Mouse (Mus musculus) 3134 (cell line): ENCODE results near the gene Sema3a.
A peak's percentile ranks its signal among the peaks of the same experiment; 100 is the strongest.

Experiments
- DNase-seq: peaks from one replicate; pipeline ENCODE4 v3.0.0-alpha.2; 2011; ENCODE audit warnings: low spot score; ENCODE audit not compliant: insufficient read length; ENCODE audit errors: extremely low read depth

Sema3a gene

DNA sequence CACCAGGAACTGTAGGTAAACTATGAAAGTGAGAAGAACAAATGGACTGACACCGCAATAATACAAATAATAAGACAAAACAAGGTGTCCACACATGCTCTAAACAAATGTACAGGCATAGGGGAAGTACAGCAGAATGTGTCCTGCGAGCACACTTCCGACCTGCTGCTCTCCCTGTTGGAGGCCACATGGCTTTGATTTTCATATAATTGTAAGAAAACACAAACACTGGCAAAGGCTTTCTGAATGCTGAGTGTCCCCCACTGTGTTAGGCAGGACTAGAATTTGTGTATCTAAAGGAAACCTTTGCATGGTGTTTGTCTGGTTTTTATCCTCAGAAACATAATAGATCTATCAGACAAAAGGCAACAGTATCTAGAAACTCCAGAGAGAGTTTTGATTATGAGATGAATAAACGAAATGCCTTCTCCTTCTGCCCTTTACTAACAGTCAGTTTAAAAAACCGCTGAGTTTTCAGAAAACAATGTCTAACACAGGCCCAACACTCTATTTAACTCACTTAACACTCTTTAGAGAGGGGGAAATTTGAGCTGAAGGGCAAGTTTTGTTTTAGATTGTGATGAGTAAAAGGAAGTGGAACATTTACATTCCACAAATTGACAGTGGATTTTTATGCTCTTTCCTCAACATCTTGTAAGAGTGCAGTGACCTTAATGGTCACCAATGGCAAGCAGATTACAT, 193.7 kb downstream of the Sema3a start:
- no peak for DNase-seq

DNA sequence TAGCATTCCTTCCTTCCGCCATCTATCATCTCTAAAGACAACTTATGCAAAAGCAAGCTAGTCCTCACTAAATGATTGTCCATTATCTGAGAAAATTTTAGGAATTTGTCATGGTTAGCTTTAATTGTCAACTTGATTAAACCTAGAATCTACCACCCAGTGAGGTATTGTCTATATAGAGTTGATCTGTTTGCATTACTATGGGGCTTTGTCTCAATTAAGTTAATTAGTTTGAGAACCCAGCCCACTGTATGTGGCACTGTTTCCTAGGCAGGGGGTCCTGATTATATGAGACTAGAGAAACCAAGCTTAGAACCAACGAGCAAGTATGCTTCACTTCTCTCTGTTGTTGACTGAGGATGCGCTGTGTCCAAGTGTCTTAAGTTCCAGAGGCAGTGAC, 194.9 kb downstream of the Sema3a start:
- no peak for DNase-seq

DNA sequence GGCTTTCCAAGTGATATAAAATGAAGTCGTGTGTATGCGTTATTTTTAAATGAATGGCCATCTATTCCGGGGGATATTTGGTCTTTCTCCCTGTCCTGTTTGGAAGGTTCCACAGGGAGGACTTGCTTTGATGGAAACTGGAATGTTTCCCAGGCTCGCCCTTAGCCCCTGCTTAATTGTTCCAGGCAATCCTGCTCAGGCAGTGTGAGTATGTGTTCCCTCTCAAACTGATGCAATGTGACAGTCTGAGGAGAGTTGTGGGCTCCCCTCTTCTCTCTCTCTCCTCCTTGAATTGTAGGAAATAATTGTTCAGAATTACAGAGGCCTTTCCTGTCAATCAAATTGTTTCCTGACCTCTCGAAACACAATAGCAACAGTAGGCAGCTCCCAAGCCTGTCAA, 202.1 kb downstream of the Sema3a start:
- DNase-seq = no peak

DNA sequence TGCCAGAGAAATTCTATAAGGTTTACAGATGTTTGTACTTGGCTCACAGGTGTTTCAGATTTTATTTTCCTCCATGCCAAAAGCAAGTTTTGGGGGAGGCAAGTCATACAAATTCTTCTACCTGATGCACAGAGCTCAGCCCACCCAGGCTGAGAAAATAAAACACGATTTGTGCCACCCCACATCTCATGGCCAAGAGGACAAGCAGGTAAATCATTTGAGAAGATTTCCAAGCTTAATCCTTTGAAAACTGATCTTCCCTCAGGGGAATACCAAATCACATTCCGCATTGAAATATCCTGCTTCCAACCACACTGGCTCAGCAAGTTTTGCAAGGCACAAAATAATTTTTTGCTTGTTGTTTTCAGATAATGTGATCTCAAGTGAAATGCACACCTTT, 206.2 kb downstream of the Sema3a start:
- no peak for DNase-seq

DNA sequence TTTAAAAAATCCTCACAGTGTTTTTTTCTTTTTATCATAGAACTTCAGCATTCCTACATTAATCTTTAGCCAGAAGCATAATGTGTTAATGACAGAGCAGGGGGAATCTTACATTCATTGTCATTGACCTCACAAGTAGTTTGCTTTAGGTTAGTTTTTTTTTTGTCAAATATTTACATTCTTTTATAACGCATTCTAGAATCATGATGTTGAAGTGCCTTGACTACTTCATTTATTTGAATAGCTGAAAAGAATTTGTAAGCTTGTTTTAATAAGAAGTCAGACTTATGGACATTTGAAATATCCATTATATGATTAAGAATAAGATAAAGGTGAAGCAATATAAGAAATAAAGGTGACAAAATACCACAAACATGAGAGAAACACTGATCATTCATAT, 212.5 kb downstream of the Sema3a start:
- DNase-seq = no peak

DNA sequence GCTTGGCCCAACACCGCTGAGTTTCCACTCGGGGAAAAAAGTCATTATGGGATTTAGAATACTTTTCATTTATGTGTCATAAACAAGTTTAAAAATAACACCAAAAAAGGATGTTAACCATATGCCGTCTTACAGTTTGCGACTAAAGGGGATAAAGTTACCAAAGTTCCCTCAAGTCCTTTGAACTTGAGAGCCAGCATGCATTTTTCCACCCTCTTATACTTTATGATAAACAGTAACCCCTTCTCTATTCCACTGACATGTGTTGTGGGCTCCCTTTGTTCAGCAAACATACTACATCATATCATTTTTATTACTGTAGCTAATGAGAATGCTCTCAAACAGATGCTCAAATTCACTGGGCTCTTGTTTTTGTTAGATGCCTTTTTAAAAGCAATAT, 221.9 kb downstream of the Sema3a start:
- DNase-seq = no peak

DNA sequence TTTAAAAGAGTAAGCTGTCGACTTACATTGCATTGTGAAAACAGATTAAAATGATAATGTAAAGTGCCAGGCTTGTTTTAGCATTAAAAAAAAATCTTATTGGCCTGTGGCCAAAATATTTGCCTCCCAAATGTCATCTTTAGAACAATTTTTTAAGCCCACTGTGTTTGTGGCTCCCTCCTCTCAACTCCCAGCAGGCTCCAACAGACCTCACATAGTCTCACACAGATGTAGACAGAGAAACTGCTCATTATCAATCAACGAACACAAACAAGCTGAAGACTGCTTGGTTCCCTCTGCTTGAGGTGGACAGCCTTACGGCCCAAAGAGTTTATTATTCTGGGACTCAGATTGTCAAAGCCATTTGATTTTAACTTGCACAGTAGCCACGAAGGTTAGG, 226.4 kb downstream of the Sema3a start:
- DNase-seq = no peak

DNA sequence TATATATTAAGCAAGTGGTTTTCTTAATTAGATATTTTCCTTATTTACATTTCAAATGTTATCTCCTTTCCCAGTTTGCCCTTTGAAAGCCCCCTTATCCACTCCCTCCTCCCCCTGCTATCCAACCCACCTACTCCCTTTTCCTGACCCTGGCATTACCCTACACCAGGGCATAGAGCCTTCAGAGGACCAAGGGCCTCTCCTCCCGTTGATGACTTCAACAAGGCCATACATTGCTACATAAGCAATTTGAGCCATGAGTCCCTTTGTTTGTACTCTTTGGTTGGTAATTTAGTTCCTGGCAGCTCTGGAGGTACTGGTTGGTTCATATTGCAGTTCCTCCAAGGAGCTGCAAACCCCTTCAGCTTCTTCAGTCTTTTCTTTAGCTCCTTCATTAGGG, 227.8 kb downstream of the Sema3a start:
- no peak for DNase-seq

DNA sequence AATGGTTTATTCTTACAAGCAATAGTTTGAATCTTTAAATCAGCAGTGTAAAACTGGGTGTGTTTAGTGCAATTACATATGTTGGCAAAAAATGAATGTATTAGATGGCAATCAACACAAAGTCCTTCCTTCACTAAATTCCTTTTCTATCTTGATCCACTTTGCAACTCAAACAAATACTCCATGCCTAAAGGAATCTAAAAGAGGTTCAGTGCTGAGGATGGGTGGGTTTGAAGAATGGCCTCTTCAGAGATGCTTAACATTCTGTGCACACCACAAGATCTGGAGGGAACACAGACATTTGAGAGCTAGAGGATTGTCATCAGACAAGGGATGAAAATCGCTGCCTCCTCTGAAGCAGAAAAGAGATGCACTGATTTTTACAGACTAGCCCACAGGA, 228.3 kb downstream of the Sema3a start:
- no peak for DNase-seq

DNA sequence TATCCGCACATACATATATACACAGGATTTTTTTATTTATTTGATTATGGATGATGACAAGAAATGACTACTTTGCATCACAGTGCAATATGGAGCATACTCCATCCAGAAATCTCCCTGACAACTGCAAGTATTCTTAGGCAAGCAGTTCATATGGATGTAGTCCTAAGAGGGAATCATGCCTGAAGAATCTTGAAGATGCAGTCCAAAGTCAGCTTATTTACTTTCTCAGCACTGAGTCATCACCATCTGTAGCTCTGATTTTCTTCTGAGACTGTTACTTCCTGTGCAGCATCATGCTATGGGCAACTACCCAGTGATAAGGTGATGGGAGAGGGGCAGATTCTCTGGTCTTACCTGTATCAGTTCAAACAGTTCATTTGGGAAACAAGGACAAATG, 229.7 kb downstream of the Sema3a start:
- peak; percentile 9 for DNase-seq

DNA sequence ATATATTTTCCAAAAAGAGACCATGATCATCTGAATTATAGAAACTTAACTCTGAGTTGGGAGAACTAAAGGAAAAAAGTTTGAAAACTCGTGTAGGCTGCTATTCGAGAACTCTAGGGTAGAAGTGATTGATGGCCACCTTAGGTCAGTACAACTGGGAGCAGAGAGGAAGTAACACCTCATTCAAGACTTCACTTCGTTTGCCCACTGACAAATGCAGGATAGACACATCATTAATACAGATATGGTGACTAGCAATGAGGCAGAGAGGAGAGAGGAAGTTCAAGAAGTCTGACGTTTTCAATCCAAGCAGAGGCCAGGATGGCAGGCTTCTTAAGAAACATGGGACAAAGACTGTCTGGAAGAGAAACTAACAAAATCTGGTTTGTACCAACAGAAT, 233.6 kb downstream of the Sema3a start:
- no peak for DNase-seq

DNA sequence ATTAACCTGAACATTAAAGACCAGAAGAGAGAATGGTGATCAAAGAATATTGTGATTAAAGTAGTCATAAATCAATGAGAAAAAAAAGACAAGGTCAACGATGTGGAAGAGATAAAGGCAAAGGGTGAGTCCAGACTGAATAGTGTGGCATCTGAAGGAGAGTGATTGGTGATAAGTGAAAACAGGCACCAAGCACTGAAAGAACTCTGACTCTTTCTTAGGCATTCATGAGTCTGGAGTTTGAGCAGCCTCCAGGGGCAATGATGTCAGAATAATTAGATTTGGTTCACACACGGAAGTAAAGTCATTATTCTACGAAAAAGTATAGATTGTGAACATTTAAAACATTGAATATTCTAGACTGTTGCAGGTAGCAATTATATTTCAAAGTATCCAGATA, 235.5 kb downstream of the Sema3a start:
- no peak for DNase-seq

DNA sequence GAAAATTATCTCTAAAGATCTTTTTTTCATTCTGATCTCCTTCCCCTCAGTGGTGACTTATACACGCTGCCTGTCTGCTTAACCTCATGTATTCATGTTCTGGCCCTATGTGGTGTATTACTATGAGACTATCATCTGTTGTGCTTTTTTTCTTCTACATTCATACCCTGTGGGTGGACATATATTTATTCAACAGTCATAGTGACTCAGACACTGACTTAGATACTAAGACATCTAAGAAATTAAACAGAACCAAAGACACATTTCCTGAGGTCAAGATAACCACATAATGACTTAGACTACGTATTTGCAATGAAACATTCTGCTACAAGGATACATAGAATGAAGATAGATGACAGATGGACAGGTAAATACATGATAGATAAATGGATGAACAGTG, 239.9 kb downstream of the Sema3a start:
- DNase-seq = no peak

DNA sequence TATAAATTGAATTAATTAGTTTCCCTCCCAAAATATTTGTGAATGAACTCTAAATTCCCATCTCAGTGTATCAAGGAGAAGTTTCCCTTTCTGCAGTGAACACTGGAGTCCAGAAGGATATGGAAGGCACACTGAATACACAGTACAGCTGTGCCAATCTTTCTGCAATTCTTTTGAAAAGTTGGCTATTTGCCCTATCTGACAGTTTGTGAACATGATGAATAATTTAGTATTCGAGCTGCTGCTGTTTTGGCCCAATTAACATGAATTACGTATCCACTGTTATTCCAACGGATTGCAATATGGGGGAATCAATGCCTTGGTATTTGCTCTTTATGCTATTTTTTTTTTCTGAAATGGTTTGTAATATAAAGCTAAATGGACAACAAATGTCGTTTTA, 254.0 kb downstream of the Sema3a start:
- DNase-seq = no peak

DNA sequence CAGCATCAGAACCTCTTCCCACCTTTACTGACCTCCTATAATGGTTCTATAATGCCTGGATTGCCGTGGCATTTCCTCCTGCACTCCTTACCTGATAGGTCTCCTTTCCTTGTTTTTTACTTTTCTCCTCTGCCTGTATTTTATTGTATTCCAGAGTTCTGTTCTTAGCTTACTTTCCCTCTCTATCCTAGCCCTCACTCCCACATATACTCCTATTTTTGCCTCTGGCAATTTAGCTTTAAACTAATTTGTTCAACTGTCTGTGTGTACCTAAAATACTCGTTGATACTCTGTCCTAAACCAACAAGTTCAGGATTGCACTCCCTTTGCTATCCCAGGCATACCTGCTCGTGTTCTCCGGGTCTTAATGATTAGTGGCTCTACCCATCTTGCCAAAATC, 258.8 kb downstream of the Sema3a start:
- no peak for DNase-seq

DNA sequence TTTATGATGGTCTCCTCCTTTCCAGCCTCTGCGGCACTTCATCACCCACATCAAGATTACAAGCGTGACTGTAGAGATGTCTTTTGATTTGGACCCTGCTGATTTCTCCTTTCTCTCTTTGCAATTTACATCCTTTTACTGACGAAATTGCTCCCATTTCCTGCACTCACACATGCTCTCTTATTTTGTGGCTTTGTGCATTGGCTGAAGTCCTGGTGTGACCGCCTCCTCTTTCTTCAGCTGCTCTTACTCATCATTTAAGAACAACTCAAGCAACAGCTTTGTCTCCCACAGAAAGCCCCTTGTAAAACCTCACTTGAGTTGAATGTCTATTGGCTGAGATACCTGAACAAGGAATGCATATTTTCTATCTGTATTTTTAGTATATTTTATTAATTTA, 259.5 kb downstream of the Sema3a start:
- DNase-seq = peak; percentile 40

DNA sequence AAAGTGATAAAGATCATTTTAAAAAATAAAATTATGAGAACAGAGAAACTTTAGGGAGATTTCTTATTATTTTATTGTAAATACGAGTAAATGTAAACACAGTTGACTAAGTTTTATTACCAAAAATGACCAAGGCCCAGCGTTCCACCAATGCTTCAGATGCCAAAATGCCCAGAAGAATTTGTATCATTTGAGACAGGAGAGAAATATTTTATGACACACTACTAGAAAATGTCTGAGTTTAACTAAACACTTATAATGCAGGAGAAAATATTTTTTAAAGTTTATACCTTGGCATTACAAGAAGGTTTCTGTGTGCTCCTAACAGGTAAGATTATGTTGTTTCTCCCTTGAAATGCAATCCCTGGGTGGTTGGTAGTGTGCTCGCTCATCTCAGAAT, 261.4 kb downstream of the Sema3a start:
- no peak for DNase-seq

DNA sequence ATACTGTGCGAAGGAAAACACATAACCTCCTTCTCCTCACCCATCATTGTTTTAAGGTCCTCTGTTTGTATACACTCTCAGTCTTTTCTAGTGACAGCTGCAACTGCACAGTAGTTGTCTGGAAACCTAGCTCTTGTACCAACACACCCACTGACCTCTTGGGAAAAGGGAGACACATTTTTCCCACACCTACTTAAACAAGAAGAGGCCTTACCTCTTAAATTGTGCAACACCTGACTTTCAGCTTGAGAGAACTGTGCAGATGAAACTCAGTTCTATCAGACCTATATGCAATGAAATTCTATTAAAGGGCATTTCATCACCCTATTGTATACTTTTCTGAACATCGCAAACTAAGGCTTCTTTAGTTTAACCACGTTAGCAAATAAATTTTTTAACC, 262.5 kb downstream of the Sema3a start:
- DNase-seq = no peak

DNA sequence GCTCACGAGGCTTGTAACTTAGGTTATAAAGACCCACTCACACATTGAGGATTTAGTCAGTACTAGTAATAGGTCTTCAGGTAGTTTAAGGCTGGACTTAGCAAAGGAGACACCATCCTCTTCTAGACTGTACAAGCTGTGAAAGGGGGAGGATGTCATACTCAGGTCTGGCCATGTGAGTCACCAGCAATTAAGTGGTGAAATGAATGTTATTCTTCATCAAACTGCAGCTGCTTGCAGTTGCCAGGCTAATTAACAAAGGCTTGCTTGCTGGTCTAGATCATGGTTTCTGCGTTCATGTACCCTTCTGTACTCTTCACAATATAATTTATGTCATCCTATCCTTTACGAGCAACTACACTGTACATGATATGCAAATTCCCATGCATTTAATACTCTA, 264.8 kb downstream of the Sema3a start:
- DNase-seq = no peak

DNA sequence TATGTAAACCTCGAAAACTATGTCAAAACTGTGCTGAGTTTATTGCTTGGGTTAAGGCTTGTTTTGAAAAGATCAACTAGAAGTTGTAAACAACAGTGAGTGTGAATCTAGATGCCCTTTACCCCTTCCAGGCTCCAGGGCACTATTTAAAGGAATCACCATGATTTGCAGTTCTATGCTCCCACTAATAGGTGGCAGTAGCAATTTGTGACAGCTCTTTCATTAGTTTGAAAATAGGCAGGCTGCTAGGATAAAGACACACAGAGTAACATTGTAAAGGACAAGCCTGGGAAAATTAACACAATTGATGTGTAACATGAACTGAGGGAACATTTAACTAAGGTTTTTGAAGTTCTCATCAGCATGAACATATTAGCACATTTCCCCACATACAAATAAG, 280.2 kb downstream of the Sema3a start:
- DNase-seq = no peak

DNA sequence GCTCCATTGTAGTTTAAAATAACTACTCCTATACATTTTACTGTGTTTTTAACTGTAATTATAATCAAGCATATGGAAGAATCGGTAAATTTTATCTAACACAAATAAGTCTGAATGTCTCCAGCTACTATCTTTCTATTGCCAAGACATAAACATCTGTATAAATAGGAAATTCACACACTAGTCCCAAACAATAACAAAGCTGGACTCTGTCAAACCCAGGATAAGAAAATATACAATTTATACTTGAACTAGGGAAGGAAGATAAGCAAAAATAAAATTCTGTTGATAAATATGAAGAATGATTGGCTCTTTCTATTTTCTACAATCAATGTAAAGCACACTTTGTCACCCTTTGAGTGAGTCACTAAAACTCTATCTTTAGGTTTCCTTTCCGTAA, 280.9 kb downstream of the Sema3a start:
- no peak for DNase-seq

DNA sequence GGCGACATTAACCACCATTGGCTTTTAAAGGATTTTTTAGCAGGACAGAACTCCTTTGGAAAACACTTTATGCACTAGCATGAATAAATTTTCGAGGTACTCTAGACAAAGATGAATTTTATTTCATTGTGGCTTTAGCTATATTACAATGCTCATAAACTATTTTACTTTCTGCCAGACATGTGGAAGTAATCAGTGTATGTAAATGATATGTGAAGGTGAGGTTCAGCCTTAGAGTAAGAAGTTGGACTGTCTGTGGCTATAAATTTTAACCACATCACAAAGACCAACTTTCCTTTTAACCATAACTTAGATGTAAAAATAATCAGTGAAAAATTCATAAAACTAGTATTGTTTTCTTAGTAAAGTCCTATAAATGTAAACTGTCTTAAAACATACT, 286.7 kb downstream of the Sema3a start:
- DNase-seq = no peak

DNA sequence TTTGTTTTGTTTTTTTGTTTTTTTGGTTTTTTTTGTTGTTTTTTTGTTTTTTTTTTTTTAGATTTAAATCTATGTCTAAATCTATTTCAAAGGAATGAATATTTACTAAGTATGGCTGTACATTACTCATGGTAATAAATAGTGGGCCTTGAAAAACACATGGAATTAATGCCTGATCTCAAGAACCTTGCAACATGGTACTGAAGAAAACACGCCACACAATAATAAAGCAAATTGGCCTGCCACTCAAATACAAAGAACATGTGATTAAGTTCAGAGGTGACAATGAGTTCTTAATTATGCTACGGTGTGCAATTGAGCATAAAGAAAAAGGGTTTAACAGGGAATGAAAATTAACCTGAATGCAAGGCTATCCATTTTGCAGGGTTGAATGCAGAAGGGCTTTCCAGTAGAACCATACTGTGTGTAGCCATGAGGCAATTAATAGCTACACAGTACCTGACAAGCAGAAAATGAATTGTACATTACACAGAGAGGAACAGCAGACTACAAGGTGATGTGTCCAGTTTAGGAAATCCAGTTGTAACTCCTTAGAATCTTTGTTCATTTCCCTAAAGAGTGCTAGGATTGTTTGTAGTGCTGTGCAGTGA, 288.8 kb downstream of the Sema3a start:
- DNase-seq = no peak
